Mouse (Mus musculus): ENCODE measurements around the gene Cln3. TPM values are rescaled to one million over a fixed set of nuclear protein-coding genes. Genes with fewer than 3 reads are reported as not detected.

Cln3 gene
- total RNA-seq (2018; cell fraction: chromatin; rRNA removed), result 1,000 to 10,000 TPM in 5 of 26 experiments, 100 to 1,000 TPM in 21; 398 to 3,038 (median 601) TPM
- 100 to 1,000 TPM; 117 to 211 (median 152) TPM for total RNA-seq (2018; cell fraction: cytosol; rRNA removed)
- 1,000 to 10,000 TPM in 3 of 26 experiments, 100 to 1,000 TPM in 23; 244 to 1,983 (median 383) TPM for total RNA-seq (2018; cell fraction: nucleus; rRNA removed)
- polyA plus RNA-seq (2018), result 81.0 to 165 TPM (median 104 TPM) in 3 replicates

DNA sequence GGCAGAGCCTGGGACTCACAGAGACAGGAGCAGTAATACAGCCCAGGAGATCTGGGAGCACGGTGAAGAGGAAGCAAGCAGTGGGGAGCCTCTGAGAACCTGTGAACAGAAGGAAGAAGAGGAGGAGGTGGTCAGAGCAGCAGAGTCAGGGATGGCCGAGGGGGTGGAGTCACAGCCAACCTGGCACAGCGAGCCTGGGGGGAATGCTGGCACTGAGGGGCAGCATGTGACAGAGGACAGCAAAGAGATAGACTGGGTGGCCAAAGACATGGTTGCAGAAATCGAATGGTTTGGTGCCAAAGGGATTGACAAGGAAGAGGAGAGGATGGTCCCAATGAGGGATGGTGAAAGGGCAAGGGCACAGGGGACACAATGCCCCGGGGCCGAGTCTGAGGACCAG lies at the start of gene Cln3:
TSS of gene Cln3 (minus strand) at position 101 of the 400 bp plus-strand sequence.
- H3K27ac ChIP-seq, result peak within 1 kb of the TSS; percentile 94
- H3K79me2 ChIP-seq (ENCODE audit: inconsistent target), result peaks cover 70% of the 10 kb centered on the region
- peak within 1 kb of the TSS; percentile 72 for H3K4me3 ChIP-seq (ENCODE audit: inconsistent target)
- peaks cover 40% of the 10 kb centered on the region for H3K36me3 ChIP-seq (ENCODE audit: inconsistent target)
- 56% methylated on average over 5 of the region's 6 CpGs for WGBS (ENCODE audit: missing documents)

DNA sequence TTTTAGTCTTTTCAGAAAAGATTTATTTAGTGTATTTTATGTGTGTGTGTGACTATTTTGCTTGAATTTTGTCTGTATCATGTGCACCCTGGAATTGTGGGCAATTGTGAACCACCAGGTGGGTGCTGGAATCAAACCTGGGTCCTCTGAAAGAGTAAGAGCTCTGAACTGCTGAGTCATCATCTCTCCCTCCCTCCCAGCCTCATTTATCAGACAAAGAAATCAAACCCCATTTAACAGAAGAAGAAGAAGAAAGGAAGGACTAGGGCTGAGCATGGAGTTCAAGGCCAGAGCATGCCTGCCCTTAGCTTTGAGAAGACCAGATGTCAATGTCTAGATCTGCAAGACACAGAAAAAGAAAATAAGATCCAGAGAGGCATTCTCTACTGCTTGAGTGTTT lies 49.8 kb upstream of the Cln3 start:
- Histone ChIP-seq H3K27ac (no peak overlapping the region), H3K79me2 (ENCODE audit: inconsistent target) (no peaks in the 10 kb centered on the region), H3K36me3 (ENCODE audit: inconsistent target) (no peaks in the 10 kb centered on the region)

DNA sequence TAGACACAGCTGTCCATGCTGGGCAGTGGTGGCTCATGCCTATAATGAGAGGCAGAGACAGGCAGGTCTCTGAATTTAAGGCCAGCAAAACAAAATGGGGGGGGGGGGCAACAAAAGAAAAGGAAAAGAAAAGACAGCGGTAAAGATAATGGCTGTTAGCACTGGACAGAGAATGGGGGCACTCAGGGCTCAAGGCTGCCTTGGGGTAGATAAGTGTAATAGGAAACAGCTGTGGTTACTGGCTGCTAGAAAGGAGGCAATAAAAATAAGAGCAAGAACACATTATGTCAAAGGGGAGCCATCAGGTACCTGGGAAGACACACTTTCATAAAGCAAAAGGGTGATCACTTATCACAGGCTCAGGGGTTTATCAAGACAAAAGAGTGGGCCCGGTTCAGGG lies 46.9 kb upstream of the Cln3 start:
- WGBS (ENCODE audit: missing documents), result 43% methylated on average over 2 of the region's 2 CpGs
- H3K27ac ChIP-seq, result no peak overlapping the region
- H3K36me3 ChIP-seq (ENCODE audit: inconsistent target), result no peaks in the 10 kb centered on the region
- no peak overlapping the region for H3K4me3 ChIP-seq (ENCODE audit: inconsistent target)
- H3K79me2 ChIP-seq (ENCODE audit: inconsistent target), result no peaks in the 10 kb centered on the region

More for the DNA sequence above, 49.8 kb upstream of the Cln3 start:
- no peak overlapping the region for H3K4me3 ChIP-seq (ENCODE audit: inconsistent target)

DNA sequence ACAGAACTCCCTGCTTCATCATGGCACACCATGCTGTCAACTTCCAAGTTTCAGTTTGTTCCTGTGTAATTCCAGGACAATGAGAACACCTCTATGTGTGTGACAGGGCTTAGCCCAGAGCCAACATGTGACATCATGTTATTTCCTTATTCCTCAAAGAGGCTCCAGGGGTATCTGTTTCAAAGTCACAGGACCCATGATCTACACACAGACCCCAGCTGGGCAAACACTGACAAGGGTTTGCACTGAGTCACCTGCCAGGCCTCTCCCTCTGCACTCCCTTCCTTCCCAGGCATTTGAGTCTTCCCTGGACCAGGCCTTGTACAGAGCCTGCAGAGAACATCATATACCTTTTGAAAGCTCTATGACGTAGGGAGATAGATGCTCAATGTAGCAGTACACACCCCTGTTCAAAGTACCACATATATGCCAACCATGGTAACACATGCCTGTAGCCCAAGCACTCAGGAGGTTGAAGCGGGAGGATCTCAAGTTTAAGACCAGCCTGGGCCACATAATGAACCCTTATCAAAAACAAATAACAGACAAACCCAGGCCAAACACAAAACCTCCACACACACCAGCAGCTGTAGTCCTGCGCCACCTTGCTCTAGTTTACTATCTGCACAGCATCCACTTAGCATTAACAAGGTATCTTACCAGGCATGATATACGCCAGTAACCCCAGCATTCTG lies 45.4 kb upstream of the Cln3 start, which contains the start of gene Nupr1:
TSS of gene Nupr1 (minus strand) at position 38 of the 695 bp plus-strand sequence.
- H3K4me3 ChIP-seq (ENCODE audit: inconsistent target), result no peak within 1 kb of the TSS
- H3K79me2 ChIP-seq (ENCODE audit: inconsistent target), result no peaks in the 10 kb centered on the region
- no peaks in the 10 kb centered on the region for H3K36me3 ChIP-seq (ENCODE audit: inconsistent target)
- 95% methylated on average over 4 of the region's 4 CpGs for WGBS (ENCODE audit: missing documents)
- 0 out of 2 replicates have a peak within 1 kb of the TSS, but pooled peaks have one; percentile 5 for H3K27ac ChIP-seq

DNA sequence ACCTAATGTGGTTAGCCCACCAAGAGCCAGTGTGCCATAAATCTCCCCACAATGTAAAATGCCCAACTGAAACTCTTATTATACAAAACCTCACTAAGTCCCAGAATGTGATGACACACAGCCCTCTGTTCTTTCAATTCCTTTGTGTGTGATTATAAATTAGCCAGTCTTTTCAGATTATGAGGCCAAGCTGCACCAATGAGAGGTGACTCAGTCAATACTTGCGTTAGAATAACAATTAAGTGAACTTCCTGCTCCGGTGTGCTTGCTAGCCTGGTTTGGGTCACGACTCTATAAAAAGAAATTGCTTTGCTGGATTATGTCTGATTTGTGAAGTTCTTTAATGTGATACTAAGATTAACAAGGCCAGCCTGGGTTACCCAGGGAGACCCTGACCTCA lies 44.3 kb upstream of the Cln3 start:
- H3K36me3 ChIP-seq (ENCODE audit: inconsistent target), result no peaks in the 10 kb centered on the region
- WGBS (ENCODE audit: missing documents), result 11% methylated on average over 3 of the region's 3 CpGs
- H3K79me2 ChIP-seq (ENCODE audit: inconsistent target), result peaks cover 5% of the 10 kb centered on the region
- 0 out of 2 replicates have a peak overlapping the region, but pooled peaks have one; percentile 5 for H3K27ac ChIP-seq
- H3K4me3 ChIP-seq (ENCODE audit: inconsistent target), result no peak overlapping the region

DNA sequence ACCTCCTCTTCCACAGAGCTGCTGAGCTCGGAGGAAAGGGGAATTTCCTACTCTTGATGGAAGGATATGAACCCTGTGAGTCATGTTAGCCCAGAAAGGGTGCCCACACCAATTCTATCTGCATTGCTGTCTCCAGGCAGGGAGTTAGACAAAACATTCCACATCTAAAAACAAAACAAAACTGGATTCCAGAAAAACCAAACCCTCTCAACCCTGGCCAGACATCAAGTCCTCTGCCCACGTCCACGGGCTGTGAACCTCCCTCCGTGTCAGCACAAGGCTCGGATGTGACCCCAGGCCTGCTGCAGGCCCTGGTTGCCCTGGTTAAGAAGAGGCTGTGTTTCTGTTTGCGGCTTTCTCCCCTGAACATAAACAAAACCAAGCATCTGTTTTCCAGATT lies 42.5 kb upstream of the Cln3 start:
- Histone ChIP-seq H3K4me3 (ENCODE audit: inconsistent target) (no peak overlapping the region), H3K27ac (no peak overlapping the region)
- WGBS (ENCODE audit: missing documents), result 87% methylated on average over 6 of the region's 6 CpGs

DNA sequence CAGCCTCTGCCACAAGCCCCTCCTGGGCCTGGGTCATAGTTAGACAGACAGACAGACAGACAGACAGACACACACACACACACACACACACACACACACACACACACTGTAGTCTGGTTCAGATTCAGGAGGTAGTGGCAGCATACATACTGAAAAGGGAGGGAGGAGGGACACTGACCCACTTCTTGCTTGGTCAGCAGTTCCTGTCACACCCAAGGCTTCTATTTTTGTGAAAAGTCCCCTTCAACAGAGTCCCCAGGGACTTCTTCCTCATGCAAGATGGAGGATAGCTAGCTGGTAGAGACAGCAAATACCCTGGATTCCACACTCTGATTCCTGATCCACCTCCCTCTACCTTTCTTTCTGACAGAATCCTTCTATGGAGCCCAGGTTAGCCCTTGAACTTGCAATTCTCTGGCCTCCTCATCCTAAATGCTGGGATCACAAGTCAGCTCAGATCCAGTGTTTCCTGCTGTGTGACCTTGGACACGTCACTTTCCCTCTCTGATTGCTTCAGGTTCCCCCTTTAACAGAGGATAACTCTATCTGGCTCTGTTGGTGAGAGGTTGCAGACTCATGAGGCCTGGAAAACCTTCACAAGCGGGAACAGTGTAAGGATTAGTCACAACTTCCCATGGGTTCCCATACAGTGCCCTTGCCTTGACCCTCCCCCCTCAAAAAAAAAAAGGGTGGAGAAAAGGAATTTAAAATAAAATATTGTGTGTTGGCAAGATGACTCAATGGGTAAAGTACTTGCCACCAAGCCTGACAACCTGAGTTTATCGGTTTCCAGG lies 40.4 kb upstream of the Cln3 start:
- H3K36me3 ChIP-seq (ENCODE audit: inconsistent target), result no peaks in the 10 kb centered on the region
- H3K4me3 ChIP-seq (ENCODE audit: inconsistent target), result peak overlapping the region; percentile 44; the same call in 1 of the 2 replicates
- peak overlapping the region; percentile 88 for H3K27ac ChIP-seq
- peaks cover 25% of the 10 kb centered on the region for H3K79me2 ChIP-seq (ENCODE audit: inconsistent target)
- WGBS (ENCODE audit: missing documents), result 94% methylated on average over 3 of the region's 3 CpGs

More for the DNA sequence above, 42.5 kb upstream of the Cln3 start:
- peaks cover 23% of the 10 kb centered on the region for H3K79me2 ChIP-seq (ENCODE audit: inconsistent target)
- H3K36me3 ChIP-seq (ENCODE audit: inconsistent target), result no peaks in the 10 kb centered on the region

DNA sequence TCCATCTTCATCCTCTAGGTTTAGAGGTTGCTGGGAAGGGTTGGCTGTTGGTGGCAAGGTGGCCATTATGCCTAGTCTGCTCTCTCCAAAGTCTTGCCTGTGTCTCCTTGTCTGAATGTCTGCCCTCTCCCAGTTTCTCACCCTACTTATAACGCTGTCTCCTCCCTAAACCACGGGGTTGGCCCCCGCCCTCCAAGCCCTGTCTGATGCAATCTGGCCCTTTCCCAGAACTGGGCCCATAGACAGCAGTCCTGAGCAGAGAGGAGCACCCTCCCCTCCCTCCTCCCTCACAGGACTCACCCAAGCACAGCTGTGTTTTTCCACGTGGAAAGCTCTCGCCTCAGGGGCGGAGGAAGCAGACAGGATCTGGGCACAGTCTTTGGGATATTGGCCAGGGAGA lies 39.8 kb upstream of the Cln3 start:
- no peaks in the 10 kb centered on the region for H3K36me3 ChIP-seq (ENCODE audit: inconsistent target)
- peaks cover 25% of the 10 kb centered on the region for H3K79me2 ChIP-seq (ENCODE audit: inconsistent target)
- peak overlapping the region; percentile 44 for H3K4me3 ChIP-seq (ENCODE audit: inconsistent target)
- peak overlapping the region; percentile 88 for H3K27ac ChIP-seq
- 28% methylated on average over 5 of the region's 6 CpGs for WGBS (ENCODE audit: missing documents)

DNA sequence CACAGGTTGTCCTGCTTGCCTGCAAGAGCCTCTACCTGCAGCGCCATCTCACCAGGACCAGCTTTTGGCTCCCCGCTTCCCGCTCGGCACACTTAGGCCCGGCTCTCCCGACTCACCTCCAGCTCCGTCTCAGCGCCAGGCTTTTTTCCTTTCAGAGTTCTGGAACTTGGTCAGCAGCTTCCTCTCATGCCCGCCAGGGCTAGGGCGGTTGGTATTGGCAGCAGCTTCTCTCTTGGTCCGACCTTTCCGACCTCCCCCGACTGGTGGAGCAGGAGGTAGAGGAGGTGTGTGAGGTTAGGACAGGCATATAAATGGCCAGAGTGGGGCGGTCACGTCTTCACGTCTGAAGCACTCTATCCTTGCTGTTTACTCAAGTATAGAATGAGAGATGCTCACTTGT lies 39.2 kb upstream of the Cln3 start:
- Histone ChIP-seq H3K4me3 (ENCODE audit: inconsistent target) (peak overlapping the region; percentile 44), H3K36me3 (ENCODE audit: inconsistent target) (no peaks in the 10 kb centered on the region), H3K79me2 (ENCODE audit: inconsistent target) (peaks cover 25% of the 10 kb centered on the region), H3K27ac (peak overlapping the region; percentile 88)
- 91% methylated on average over 16 of the region's 16 CpGs for WGBS (ENCODE audit: missing documents)

DNA sequence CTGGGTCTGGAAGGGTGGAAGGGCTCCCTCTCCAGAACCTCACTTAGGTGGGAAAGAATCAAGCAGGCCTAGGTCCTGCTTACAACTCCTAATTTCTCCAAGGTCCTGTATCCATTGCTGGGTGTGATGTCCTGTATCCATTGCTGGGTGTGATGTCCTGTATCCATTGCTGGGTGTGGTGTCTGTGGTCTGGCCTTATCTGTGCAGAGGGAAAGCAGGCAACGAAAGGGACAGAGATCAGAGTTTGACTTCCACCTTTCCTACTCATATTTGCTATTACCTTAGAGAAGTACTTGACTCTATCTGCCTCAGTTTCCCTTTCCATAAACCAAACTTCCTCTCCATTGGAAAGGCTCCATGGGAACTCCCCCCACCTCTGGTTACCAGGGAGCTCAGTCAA lies 37.8 kb upstream of the Cln3 start:
- Histone ChIP-seq H3K79me2 (ENCODE audit: inconsistent target) (peaks cover 25% of the 10 kb centered on the region), H3K4me3 (ENCODE audit: inconsistent target) (no peak overlapping the region), H3K27ac (no peak overlapping the region), H3K36me3 (ENCODE audit: inconsistent target) (no peaks in the 10 kb centered on the region)
- no CpG with 5 or more reads among the region's 1 CpGs for WGBS (ENCODE audit: missing documents)

DNA sequence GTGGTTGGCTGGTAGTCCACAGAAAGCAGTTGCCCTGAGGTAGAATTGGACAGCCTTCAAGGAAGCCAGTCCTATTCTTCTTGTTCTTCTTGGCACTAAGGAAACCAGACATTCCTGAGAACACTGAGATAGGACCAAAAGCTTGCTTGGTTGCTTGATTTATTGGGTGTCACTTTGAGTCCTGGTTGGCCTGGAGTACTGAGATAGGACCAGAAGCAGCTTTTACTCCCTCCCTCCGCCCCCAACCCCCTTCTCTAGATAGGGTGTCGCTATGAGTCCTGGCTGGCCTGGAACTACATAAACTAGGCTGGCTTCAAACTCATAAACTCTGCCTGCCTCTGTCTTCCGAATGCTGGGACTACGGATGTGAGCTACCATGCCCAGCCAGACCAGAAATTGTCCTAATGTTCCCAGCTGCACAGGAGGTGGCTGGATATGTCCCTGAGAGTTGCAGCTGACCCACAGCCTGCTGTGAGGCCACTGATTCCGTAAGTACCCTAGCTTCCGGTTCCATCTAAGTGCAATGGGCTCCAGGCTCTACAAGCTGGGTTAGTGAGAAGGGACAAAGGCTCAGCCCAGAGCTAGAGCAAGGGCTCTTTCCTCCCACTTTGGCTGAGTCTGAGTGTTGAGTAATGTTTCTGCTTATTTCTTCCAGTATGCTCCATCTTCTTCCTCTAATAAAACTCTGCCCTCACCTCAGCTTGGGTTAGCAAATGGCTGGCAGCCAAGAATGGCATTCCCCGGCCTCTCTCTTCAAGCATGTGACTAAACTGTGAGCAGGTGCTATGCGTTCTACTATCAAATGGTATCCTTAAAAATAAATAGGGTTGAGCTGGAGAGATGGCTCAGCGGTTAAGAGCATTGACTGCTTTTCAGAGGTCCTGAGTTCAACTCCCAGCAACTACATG lies 36.1 kb upstream of the Cln3 start:
- 57% methylated on average over 9 of the region's 9 CpGs for WGBS (ENCODE audit: missing documents)
- H3K4me3 ChIP-seq (ENCODE audit: inconsistent target), result no peak overlapping the region
- peaks cover 25% of the 10 kb centered on the region for H3K79me2 ChIP-seq (ENCODE audit: inconsistent target)
- no peak overlapping the region for H3K27ac ChIP-seq
- H3K36me3 ChIP-seq (ENCODE audit: inconsistent target), result no peaks in the 10 kb centered on the region

DNA sequence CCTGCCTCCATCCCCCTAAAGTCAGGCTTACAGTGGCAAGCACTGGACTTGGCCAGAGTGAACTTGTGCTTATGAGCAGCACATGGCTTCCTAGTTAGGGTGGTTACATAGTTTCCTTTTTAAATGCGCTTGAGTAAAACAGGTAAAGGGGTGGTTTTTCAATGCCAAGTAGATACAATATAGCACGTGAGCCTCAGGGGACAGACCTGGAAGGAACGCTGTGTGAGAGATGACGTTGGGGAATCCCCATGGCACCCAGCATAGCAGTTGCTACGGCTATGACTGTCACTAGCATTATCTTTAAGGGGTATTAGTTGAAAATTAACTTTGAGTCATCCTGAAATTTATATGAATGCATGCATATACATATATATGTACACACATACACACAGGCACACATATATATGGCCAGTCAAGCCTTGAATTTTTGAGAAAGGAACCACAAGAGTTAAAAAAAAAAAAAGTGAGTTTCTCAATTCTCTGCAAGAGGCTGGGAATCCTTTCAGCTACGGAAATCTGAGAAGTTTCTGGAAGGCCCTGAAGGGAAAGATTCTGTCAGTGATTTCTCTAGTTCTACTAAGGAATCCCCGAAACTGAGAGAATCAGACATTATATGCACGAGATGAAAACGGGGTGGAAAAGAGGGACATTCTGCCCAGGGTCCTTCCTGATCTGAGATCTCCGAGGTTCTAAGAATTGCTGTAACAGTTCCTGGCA lies 34.1 kb upstream of the Cln3 start:
- H3K36me3 ChIP-seq (ENCODE audit: inconsistent target), result no peaks in the 10 kb centered on the region
- no peak overlapping the region for H3K4me3 ChIP-seq (ENCODE audit: inconsistent target)
- H3K27ac ChIP-seq, result no peak overlapping the region
- H3K79me2 ChIP-seq (ENCODE audit: inconsistent target), result peaks cover 18% of the 10 kb centered on the region
- 90% methylated on average over 10 of the region's 10 CpGs for WGBS (ENCODE audit: missing documents)

DNA sequence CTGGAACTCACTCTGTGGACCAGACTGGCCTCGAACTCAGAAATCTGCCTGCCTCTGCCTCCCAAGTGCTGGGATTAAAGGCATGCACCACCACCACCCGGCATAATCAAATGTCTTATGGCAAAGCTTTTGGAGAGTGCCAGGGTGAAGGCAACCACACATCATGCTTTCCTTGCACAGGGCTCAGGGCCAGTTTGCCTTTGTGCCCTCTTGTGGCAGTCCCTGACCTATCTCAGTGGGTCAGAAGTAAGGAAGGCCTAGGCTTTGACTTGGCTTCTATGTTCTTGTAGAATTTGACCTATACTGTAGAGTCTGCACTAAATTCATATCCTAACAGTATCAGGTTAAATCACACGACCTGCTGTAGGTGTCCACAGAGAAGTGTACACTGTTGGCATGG lies 31.1 kb upstream of the Cln3 start:
- 76% methylated on average over 3 of the region's 3 CpGs for WGBS (ENCODE audit: missing documents)
- Histone ChIP-seq H3K36me3 (ENCODE audit: inconsistent target) (no peaks in the 10 kb centered on the region), H3K4me3 (ENCODE audit: inconsistent target) (no peak overlapping the region)

More for the DNA sequence above, 31.1 kb upstream of the Cln3 start:
- H3K27ac ChIP-seq, result no peak overlapping the region
- H3K79me2 ChIP-seq (ENCODE audit: inconsistent target), result no peaks in the 10 kb centered on the region
